Mouse (Mus musculus): ENCODE data around the gene Mob3a. TPM values are rescaled to one million over a fixed set of nuclear protein-coding genes. Genes with fewer than 3 reads are reported as not detected.

The Mob3a gene
- polyA plus RNA-seq, 1 experiment from 2014 or later = 38.9 TPM

- Histone ChIP-seq H3K9ac (ENCODE audit: low read depth, low read length) (no peak overlapping the region), H3K4me2 (no peak overlapping the region), H3K4me3 (ENCODE audit: low read depth, low read length) (no peak overlapping the region), H3K4me1 (ENCODE audit: control insufficient read depth, insufficient read depth, low read length) (no peaks in the 10 kb centered on the region), H3K36me3 (ENCODE audit: control insufficient read depth, insufficient read depth, low read length) (peaks cover 20% of the 10 kb centered on the region), H3K27ac (ENCODE audit: low read depth, low read length) (no peak overlapping the region), H3K27me3 (ENCODE audit: control insufficient read depth, insufficient read depth, low read length) (no peaks in the 10 kb centered on the region), H3K9me3 (replicated peaks; ENCODE audit: control insufficient read depth, low read length) (no peaks in the 10 kb centered on the region)
- no peak for ATAC-seq (replicated peaks; ENCODE audit: insufficient number of reproducible peaks, low FRiP score, low TSS enrichment)
- WGBS (ENCODE audit: insufficient replicate concordance) = 92% methylated on average over 3 of the region's 3 CpGs
These were observed 15.2 kb downstream of the Mob3a start for GRCm38 (mm10) chr10:80686617-80687016.

GRCm38 (mm10) chr10:80684984-80685383 lies 16.8 kb downstream of the Mob3a start:
- WGBS (ENCODE audit: insufficient replicate concordance) = 40% methylated on average over 4 of the region's 4 CpGs

DNA sequence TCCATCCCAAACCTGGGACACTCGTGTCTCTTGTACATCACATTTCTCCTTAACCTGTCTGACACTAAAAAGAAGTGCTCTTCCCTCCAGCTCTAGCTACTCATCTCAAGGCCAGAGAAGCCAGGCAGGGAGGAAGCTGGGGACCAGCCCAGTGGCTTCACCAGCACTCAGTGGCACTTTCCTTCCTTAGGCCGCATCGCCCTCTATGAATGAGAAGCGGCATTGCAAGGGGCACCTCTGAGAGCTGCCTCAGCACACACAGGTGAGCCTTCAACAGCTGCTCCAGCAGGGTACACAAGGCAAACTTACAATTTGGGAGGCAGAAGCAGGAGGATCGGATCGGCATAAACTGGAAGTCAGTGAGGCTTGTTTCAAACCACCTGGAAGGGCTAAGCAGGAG lies 17.6 kb downstream of the Mob3a start:
- WGBS (ENCODE audit: insufficient replicate concordance) = 54% methylated on average over 6 of the region's 6 CpGs
- no peak for ATAC-seq (replicated peaks; ENCODE audit: insufficient number of reproducible peaks, low FRiP score, low TSS enrichment)
- Histone ChIP-seq H3K9me3 (replicated peaks; ENCODE audit: control insufficient read depth, low read length) (no peaks in the 10 kb centered on the region), H3K27me3 (ENCODE audit: control insufficient read depth, insufficient read depth, low read length) (no peaks in the 10 kb centered on the region), H3K36me3 (ENCODE audit: control insufficient read depth, insufficient read depth, low read length) (peaks cover 8% of the 10 kb centered on the region), H3K4me2 (no peak overlapping the region), H3K9ac (ENCODE audit: low read depth, low read length) (no peak overlapping the region), H3K27ac (ENCODE audit: low read depth, low read length) (no peak overlapping the region), H3K4me1 (ENCODE audit: control insufficient read depth, insufficient read depth, low read length) (peaks cover 9% of the 10 kb centered on the region), H3K4me3 (ENCODE audit: low read depth, low read length) (no peak overlapping the region)

More at GRCm38 (mm10) chr10:80684984-80685383, 16.8 kb downstream of the Mob3a start:
- Histone ChIP-seq H3K4me1 (ENCODE audit: control insufficient read depth, insufficient read depth, low read length) (peaks cover 1% of the 10 kb centered on the region), H3K9me3 (replicated peaks; ENCODE audit: control insufficient read depth, low read length) (no peaks in the 10 kb centered on the region), H3K9ac (ENCODE audit: low read depth, low read length) (no peak overlapping the region), H3K4me2 (no peak overlapping the region), H3K36me3 (ENCODE audit: control insufficient read depth, insufficient read depth, low read length) (peaks cover 14% of the 10 kb centered on the region), H3K27me3 (ENCODE audit: control insufficient read depth, insufficient read depth, low read length) (no peaks in the 10 kb centered on the region), H3K27ac (ENCODE audit: low read depth, low read length) (peak overlapping the region; percentile 60; the same call in 1 of the 2 replicates), H3K4me3 (ENCODE audit: low read depth, low read length) (no peak overlapping the region)
- no peak for ATAC-seq (replicated peaks; ENCODE audit: insufficient number of reproducible peaks, low FRiP score, low TSS enrichment)

- no peak overlapping the region for H3K4me3 ChIP-seq (ENCODE audit: low read depth, low read length)
- H3K4me1 ChIP-seq (ENCODE audit: control insufficient read depth, insufficient read depth, low read length) = peaks cover 15% of the 10 kb centered on the region
- H3K9me3 ChIP-seq (replicated peaks; ENCODE audit: control insufficient read depth, low read length) = no peaks in the 10 kb centered on the region
- H3K9ac ChIP-seq (ENCODE audit: low read depth, low read length) = no peak overlapping the region
- WGBS (ENCODE audit: insufficient replicate concordance) = 86% methylated on average over 1 of the region's 1 CpGs
- peaks cover 7% of the 10 kb centered on the region for H3K36me3 ChIP-seq (ENCODE audit: control insufficient read depth, insufficient read depth, low read length)
- H3K4me2 ChIP-seq = no peak overlapping the region
- H3K27ac ChIP-seq (ENCODE audit: low read depth, low read length) = 0 out of 2 replicates have a peak overlapping the region, but pooled peaks have one; percentile 2
- no peak for ATAC-seq (replicated peaks; ENCODE audit: insufficient number of reproducible peaks, low FRiP score, low TSS enrichment)
- H3K27me3 ChIP-seq (ENCODE audit: control insufficient read depth, insufficient read depth, low read length) = no peaks in the 10 kb centered on the region
These were observed 18.1 kb downstream of the Mob3a start for GRCm38 (mm10) chr10:80683647-80684046.

- H3K27me3 ChIP-seq (ENCODE audit: control insufficient read depth, insufficient read depth, low read length) = no peaks in the 10 kb centered on the region
- H3K4me2 ChIP-seq = no peak overlapping the region
- H3K36me3 ChIP-seq (ENCODE audit: control insufficient read depth, insufficient read depth, low read length) = peaks cover 7% of the 10 kb centered on the region
- no peaks in the 10 kb centered on the region for H3K9me3 ChIP-seq (replicated peaks; ENCODE audit: control insufficient read depth, low read length)
- WGBS (ENCODE audit: insufficient replicate concordance) = 92% methylated on average over 6 of the region's 6 CpGs
- peaks cover 30% of the 10 kb centered on the region for H3K4me1 ChIP-seq (ENCODE audit: control insufficient read depth, insufficient read depth, low read length)
- ATAC-seq (replicated peaks; ENCODE audit: insufficient number of reproducible peaks, low FRiP score, low TSS enrichment) = no peak
- no peak overlapping the region for H3K27ac ChIP-seq (ENCODE audit: low read depth, low read length)
- H3K9ac ChIP-seq (ENCODE audit: low read depth, low read length) = no peak overlapping the region
- no peak overlapping the region for H3K4me3 ChIP-seq (ENCODE audit: low read depth, low read length)
These were observed 19.8 kb downstream of the Mob3a start for GRCm38 (mm10) chr10:80682003-80682402.

GRCm38 (mm10) chr10:80680260-80680696 lies 21.5 kb downstream of the Mob3a start:
- Histone ChIP-seq H3K27me3 (ENCODE audit: control insufficient read depth, insufficient read depth, low read length) (no peaks in the 10 kb centered on the region), H3K27ac (ENCODE audit: low read depth, low read length) (peak overlapping the region; percentile 98; the same call in 1 of the 2 replicates), H3K9me3 (replicated peaks; ENCODE audit: control insufficient read depth, low read length) (no peaks in the 10 kb centered on the region), H3K4me3 (ENCODE audit: low read depth, low read length) (no peak overlapping the region), H3K9ac (ENCODE audit: low read depth, low read length) (no peak overlapping the region), H3K4me1 (ENCODE audit: control insufficient read depth, insufficient read depth, low read length) (peaks cover 31% of the 10 kb centered on the region), H3K36me3 (ENCODE audit: control insufficient read depth, insufficient read depth, low read length) (no peaks in the 10 kb centered on the region; the same call in 1 of the 2 replicates), H3K4me2 (no peak overlapping the region)
- no peak for ATAC-seq (replicated peaks; ENCODE audit: insufficient number of reproducible peaks, low FRiP score, low TSS enrichment)
- WGBS (ENCODE audit: insufficient replicate concordance) = 74% methylated on average over 2 of the region's 2 CpGs

DNA sequence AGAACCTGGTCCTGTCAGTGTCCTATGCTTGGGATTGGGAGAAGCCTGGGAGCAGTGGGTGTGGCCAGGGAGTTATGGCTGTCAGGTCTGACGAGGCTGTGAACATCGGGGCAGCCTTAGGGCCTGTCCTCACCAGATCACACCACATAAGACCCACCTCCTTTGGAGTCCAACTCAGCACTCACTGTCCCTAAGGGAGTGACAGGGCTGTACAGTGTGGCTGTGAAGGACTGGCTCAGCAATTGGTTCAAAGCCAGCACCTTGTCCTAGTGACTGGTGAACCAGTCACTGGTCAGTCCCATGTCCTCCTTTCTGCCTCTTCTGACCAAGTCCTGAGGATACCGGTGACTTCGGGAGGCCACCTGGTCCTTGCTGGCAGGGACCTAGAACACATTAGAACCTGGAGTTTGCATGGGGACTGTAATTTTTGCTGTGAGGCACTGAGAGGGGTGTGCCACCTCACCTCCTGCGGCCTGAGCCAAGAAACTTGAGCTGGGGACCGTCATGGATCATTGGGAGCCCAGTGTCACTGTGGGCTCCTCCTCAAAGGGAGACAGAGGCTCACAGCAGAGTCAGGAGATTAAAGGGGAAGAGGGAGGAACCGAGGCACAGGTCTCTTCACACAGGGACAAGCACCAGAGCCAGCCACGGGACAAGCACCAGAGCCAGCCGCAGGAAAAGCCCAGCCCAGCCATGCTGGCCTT lies 22.1 kb downstream of the Mob3a start:
- peak overlapping the region; percentile 98 for H3K27ac ChIP-seq (ENCODE audit: low read depth, low read length)
- H3K9ac ChIP-seq (ENCODE audit: low read depth, low read length) = no peak overlapping the region
- H3K9me3 ChIP-seq (replicated peaks; ENCODE audit: control insufficient read depth, low read length) = no peaks in the 10 kb centered on the region
- H3K27me3 ChIP-seq (ENCODE audit: control insufficient read depth, insufficient read depth, low read length) = no peaks in the 10 kb centered on the region
- peaks cover 36% of the 10 kb centered on the region for H3K4me1 ChIP-seq (ENCODE audit: control insufficient read depth, insufficient read depth, low read length)
- no peak overlapping the region for H3K4me2 ChIP-seq
- 58% methylated on average over 9 of the region's 9 CpGs for WGBS (ENCODE audit: insufficient replicate concordance)
- no peaks in the 10 kb centered on the region; the same call in 1 of the 2 replicates for H3K36me3 ChIP-seq (ENCODE audit: control insufficient read depth, insufficient read depth, low read length)
- no peak for ATAC-seq (replicated peaks; ENCODE audit: insufficient number of reproducible peaks, low FRiP score, low TSS enrichment)
- no peak overlapping the region for H3K4me3 ChIP-seq (ENCODE audit: low read depth, low read length)

- H3K9ac ChIP-seq (ENCODE audit: low read depth, low read length) = peak overlapping the region; percentile 81
- H3K27me3 ChIP-seq (ENCODE audit: control insufficient read depth, insufficient read depth, low read length) = no peaks in the 10 kb centered on the region
- no peaks in the 10 kb centered on the region for H3K9me3 ChIP-seq (replicated peaks; ENCODE audit: control insufficient read depth, low read length)
- ATAC-seq (replicated peaks; ENCODE audit: insufficient number of reproducible peaks, low FRiP score, low TSS enrichment) = no peak
- peak overlapping the region; percentile 92 for H3K4me2 ChIP-seq
- no peak overlapping the region; the same call in 1 of the 2 replicates for H3K4me3 ChIP-seq (ENCODE audit: low read depth, low read length)
- no peaks in the 10 kb centered on the region; the same call in 1 of the 2 replicates for H3K36me3 ChIP-seq (ENCODE audit: control insufficient read depth, insufficient read depth, low read length)
- H3K27ac ChIP-seq (ENCODE audit: low read depth, low read length) = peak overlapping the region; percentile 98
- 47% methylated on average over 10 of the region's 10 CpGs for WGBS (ENCODE audit: insufficient replicate concordance)
- peaks cover 45% of the 10 kb centered on the region for H3K4me1 ChIP-seq (ENCODE audit: control insufficient read depth, insufficient read depth, low read length)
These were observed 23.0 kb downstream of the Mob3a start for GRCm38 (mm10) chr10:80678601-80679377.
